Mouse (Mus musculus): Measurements from ENCODE around the gene Cep164. TPM values are rescaled to one million over a fixed set of nuclear protein-coding genes. Genes with fewer than 3 reads are reported as not detected.

Cep164 gene
- total RNA-seq, 2 experiments from 2014 or later, result 13.9 to 15.7 TPM

- DNase-seq, result peak; percentile 91
Measured at GRCm38 (mm10) chr9:45838434-45839138, 10.1 kb upstream of the Cep164 start, which contains the start of gene Bace1. Bace1 (plus strand) TSS chr9:45838580.

GRCm38 (mm10) chr9:45838069-45838433 is 9.6 kb upstream of the Cep164 start:
- no peak for DNase-seq

GRCm38 (mm10) chr9:45833461-45833860 is 5.0 kb upstream of the Cep164 start:
- no peak for DNase-seq

- no peak for DNase-seq
Measured at GRCm38 (mm10) chr9:45832898-45833297, 4.4 kb upstream of the Cep164 start.

- peak; percentile 73 for DNase-seq
Measured at GRCm38 (mm10) chr9:45829107-45829506, 616 bp upstream of the Cep164 start.

GRCm38 (mm10) chr9:45827663-45828290 is 714 bp downstream of the Cep164 start:
- peak; percentile 48 for DNase-seq

- no peak for DNase-seq
Measured at GRCm38 (mm10) chr9:45818406-45819011, 10.0 kb downstream of the Cep164 start.

GRCm38 (mm10) chr9:45815525-45815924 is 13.0 kb downstream of the Cep164 start:
- DNase-seq, result no peak

GRCm38 (mm10) chr9:45815113-45815512 is 13.4 kb downstream of the Cep164 start:
- peak; percentile 32 for DNase-seq

GRCm38 (mm10) chr9:45811946-45812345 is 16.5 kb downstream of the Cep164 start:
- DNase-seq, result no peak

GRCm38 (mm10) chr9:45807761-45808160 is 20.7 kb downstream of the Cep164 start:
- DNase-seq, result no peak

GRCm38 (mm10) chr9:45807337-45807736 is 21.2 kb downstream of the Cep164 start:
- DNase-seq, result no peak

GRCm38 (mm10) chr9:45806847-45807246 is 21.6 kb downstream of the Cep164 start:
- no peak for DNase-seq

- DNase-seq, result no peak
Measured at GRCm38 (mm10) chr9:45803070-45803774, 25.3 kb downstream of the Cep164 start.

GRCm38 (mm10) chr9:45799402-45799801 is 29.1 kb downstream of the Cep164 start:
- DNase-seq, result no peak

- peak; percentile 51 for DNase-seq
Measured at GRCm38 (mm10) chr9:45798467-45799164, 29.9 kb downstream of the Cep164 start.

GRCm38 (mm10) chr9:45797271-45797670 is 31.2 kb downstream of the Cep164 start:
- DNase-seq, result no peak

- no peak for DNase-seq
Measured at GRCm38 (mm10) chr9:45795722-45796121, 32.8 kb downstream of the Cep164 start.

GRCm38 (mm10) chr9:45793697-45794096 is 34.8 kb downstream of the Cep164 start:
- no peak for DNase-seq

- DNase-seq, result no peak
Measured at GRCm38 (mm10) chr9:45792235-45792634, 36.3 kb downstream of the Cep164 start.

- DNase-seq, result no peak
Measured at GRCm38 (mm10) chr9:45791456-45792142, 36.9 kb downstream of the Cep164 start.

GRCm38 (mm10) chr9:45788405-45788804 is 40.1 kb downstream of the Cep164 start:
- DNase-seq, result no peak

All from heart, postnatal 4 days (tissue).